Mouse (Mus musculus) heart, embryonic 12.5 days (tissue): Measurements from ENCODE around the gene Nmur1. TPM values are rescaled to one million over a fixed set of nuclear protein-coding genes. Genes with fewer than 3 reads are reported as not detected.

ENCODE experiments used
- ATAC-seq: fragments of 200-750 bp; cut with Nextera tagmentation; 2 replicates; pipeline ENCODE4 v1.8.0; 2017; ENCODE audit warnings: moderate TSS enrichment, moderate library complexity; ENCODE audit not compliant: insufficient number of reproducible peaks, low FRiP score
- H3K27ac ChIP-seq: fragments of 300-500 bp; sonication (generic); 2 replicates; pipeline ENCODE4 v1.5.1; 2016; ENCODE audit warnings: mild to moderate bottlenecking, moderate library complexity; ENCODE audit not compliant: poor library complexity, severe bottlenecking
- H3K27me3 ChIP-seq: fragments of 300-500 bp; sonication (generic); replicated peaks from 2 replicates; pipeline ENCODE4 v1.6.1; 2016; ENCODE audit warnings: mild to moderate bottlenecking, moderate library complexity
- H3K36me3 ChIP-seq: fragments of 300-500 bp; sonication (generic); 2 replicates; pipeline ENCODE4 v1.6.1; 2016; ENCODE audit warnings: mild to moderate bottlenecking, moderate library complexity
- H3K4me1 ChIP-seq: fragments of 300-500 bp; sonication (generic); replicated peaks from 2 replicates; pipeline ENCODE4 v1.6.1; 2016; ENCODE audit warnings: mild to moderate bottlenecking
- H3K4me2 ChIP-seq: fragments of 300-500 bp; sonication (generic); 2 replicates; pipeline ENCODE4 v1.6.1; 2016; ENCODE audit warnings: mild to moderate bottlenecking, moderate library complexity
- H3K4me3 ChIP-seq: fragments of 300-500 bp; sonication (generic); 2 replicates; pipeline ENCODE4 v1.5.1; 2016; ENCODE audit warnings: mild to moderate bottlenecking
- H3K9ac ChIP-seq: fragments of 300-500 bp; sonication (generic); 2 replicates; pipeline ENCODE4 v1.6.1; 2016; ENCODE audit warnings: mild to moderate bottlenecking, moderate library complexity
- H3K9me3 ChIP-seq: fragments of 300-500 bp; sonication (generic); replicated peaks from 2 replicates; pipeline ENCODE4 v1.6.1; 2016; ENCODE audit warnings: mild to moderate bottlenecking, moderate library complexity
- WGBS: fragments of 180-500 bp; shearing (Covaris S2); methylation state at CpG from one replicate; pipeline ENCODE4 v1.1.7; 2016; 5-methylcytosine and 5-hydroxymethylcytosine counted together
- polyA plus RNA-seq: library from polyadenylated mRNA; unstranded; fragments of >200 nt; fragmentation: Nextera tagmentation; extraction: Ambion mirVana; gene quantifications from 2 replicates; pipeline ENCODE4 v1.2.1, GENCODE M21; 2016

Gene Nmur1
- polyA plus RNA-seq, 1 experiment from 2014 or later = not detected

- Histone ChIP-seq H3K4me1 (peaks cover 70% of the 10 kb centered on the region), H3K4me3 (peak overlapping the region; percentile 46), H3K9me3 (no peaks in the 10 kb centered on the region), H3K27me3 (no peaks in the 10 kb centered on the region), H3K4me2 (peak overlapping the region; percentile 76), H3K36me3 (no peaks in the 10 kb centered on the region), H3K9ac (peak overlapping the region; percentile 85), H3K27ac (peak overlapping the region; percentile 98)
- peak; percentile 78 for ATAC-seq
- 6% methylated on average over 18 of the region's 18 CpGs for WGBS
Measured at GRCm38 (mm10) chr1:86440171-86440886, 14.3 kb upstream of the Nmur1 start.

DNA sequence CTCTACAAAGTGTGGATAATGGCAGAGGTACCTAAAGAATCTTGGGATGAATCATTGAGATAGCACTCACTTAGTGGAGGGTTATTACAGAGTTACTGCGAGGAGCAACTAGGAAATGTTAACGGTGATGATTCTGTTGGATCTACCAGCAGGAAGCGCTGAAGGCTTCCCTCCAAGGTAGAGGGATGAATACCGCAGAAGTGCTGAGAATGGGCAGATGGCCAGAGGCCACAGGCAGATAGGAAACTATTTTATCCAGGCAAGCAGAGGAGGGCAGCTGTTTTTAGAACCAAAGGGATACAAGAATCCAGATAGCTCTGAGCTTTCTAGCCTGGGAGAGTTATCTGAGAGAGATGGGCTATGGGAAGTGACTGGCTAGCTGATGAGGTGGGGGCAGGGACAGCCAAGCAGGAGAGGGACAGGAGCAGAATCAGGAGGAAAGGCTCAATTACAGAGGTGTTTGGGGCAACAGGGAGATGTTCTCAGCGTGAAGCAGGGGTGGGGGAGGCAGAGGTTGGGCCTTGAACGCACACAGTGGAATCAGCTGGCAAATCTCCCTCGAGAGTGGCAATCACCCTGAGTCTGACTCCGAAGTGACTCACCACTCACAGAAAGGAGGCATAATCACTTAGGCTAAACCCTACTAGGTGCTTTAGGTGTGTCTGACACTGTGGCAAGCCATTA is 13.6 kb upstream of the Nmur1 start:
- H3K27ac ChIP-seq = peak overlapping the region; percentile 82
- H3K36me3 ChIP-seq = no peaks in the 10 kb centered on the region
- 7% methylated on average over 8 of the region's 8 CpGs for WGBS
- no peak for ATAC-seq
- H3K27me3 ChIP-seq = no peaks in the 10 kb centered on the region
- H3K4me2 ChIP-seq = peak overlapping the region; percentile 76; the same call in 1 of the 2 replicates
- H3K4me1 ChIP-seq = peaks cover 77% of the 10 kb centered on the region
- H3K9me3 ChIP-seq = no peaks in the 10 kb centered on the region
- H3K4me3 ChIP-seq = no peak overlapping the region
- H3K9ac ChIP-seq = peak overlapping the region; percentile 58

GRCm38 (mm10) chr1:86438501-86438900 is 12.5 kb upstream of the Nmur1 start:
- Histone ChIP-seq H3K27ac (peak overlapping the region; percentile 24; the same call in 1 of the 2 replicates), H3K36me3 (no peaks in the 10 kb centered on the region)
- 72% methylated on average over 2 of the region's 2 CpGs for WGBS

DNA sequence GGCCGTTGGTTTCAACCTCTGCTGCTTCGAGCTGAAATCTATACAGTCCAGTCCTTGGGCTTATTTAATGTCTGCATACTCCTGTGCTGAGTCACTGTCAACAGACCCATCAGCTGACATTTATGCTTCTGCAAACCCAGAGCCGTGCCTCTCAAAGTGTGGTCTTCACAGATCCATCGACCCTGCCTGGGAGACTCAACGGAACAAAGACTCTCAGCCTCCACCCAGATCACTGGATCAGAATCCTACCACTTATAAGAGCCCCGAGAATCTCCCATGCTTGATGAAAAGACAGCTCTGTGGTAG is 11.9 kb upstream of the Nmur1 start:
- no peaks in the 10 kb centered on the region for H3K9me3 ChIP-seq
- no peak for ATAC-seq
- no peaks in the 10 kb centered on the region for H3K36me3 ChIP-seq
- H3K9ac ChIP-seq = peak overlapping the region; percentile 37; the same call in 1 of the 2 replicates
- H3K4me1 ChIP-seq = peaks cover 73% of the 10 kb centered on the region
- no peak overlapping the region for H3K4me2 ChIP-seq
- H3K4me3 ChIP-seq = no peak overlapping the region
- peak overlapping the region; percentile 24; the same call in 1 of the 2 replicates for H3K27ac ChIP-seq
- H3K27me3 ChIP-seq = no peaks in the 10 kb centered on the region
- WGBS = 41% methylated on average over 6 of the region's 6 CpGs

More at GRCm38 (mm10) chr1:86438501-86438900, 12.5 kb upstream of the Nmur1 start:
- no peak for ATAC-seq
- peaks cover 77% of the 10 kb centered on the region for H3K4me1 ChIP-seq
- H3K9ac ChIP-seq = no peak overlapping the region
- no peak overlapping the region for H3K4me2 ChIP-seq
- no peaks in the 10 kb centered on the region for H3K27me3 ChIP-seq
- H3K9me3 ChIP-seq = no peaks in the 10 kb centered on the region
- H3K4me3 ChIP-seq = no peak overlapping the region

DNA sequence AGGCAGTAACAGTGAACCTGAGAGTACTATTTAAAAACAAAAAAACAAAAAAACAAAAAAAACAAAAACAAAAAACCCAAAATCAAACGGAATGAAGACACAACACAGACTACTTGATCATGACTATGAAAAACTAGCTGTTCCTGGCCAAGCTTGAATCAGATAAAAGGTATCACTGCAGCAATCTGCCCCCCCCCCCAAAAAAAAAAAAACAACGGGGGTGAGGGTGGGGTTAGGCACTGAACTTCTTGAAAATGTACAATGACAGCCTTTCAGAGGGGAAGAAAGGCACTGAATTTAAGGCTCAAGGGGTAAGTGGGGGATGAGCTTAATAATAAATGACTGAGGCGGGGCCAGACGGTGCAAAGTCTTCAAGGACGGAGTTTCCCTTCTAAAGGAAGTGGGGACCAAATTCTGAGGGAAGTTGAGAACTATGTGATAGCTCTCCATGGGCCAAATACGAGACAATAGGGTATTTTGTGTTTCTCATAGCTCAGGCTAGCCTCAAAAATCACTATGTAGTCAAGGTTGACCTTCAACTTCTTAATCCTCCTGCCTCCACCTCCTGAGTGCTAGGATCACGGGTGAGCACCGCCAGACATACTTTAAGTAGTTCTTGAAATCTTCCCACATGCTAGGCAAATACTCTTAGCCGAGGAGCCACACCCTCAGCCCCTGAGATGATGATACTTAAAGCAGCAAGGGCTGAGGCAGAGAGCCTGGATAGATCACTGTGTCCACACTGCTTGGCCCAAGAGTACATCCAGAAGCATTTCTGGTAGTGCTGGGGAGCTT is 11.4 kb upstream of the Nmur1 start:
- Histone ChIP-seq H3K36me3 (no peaks in the 10 kb centered on the region), H3K9me3 (no peaks in the 10 kb centered on the region), H3K9ac (peak overlapping the region; percentile 37; the same call in 1 of the 2 replicates), H3K27me3 (no peaks in the 10 kb centered on the region), H3K27ac (peak overlapping the region; percentile 24; the same call in 1 of the 2 replicates), H3K4me3 (no peak overlapping the region), H3K4me2 (no peak overlapping the region), H3K4me1 (peaks cover 68% of the 10 kb centered on the region)
- ATAC-seq = no peak
- WGBS = 62% methylated on average over 9 of the region's 9 CpGs

GRCm38 (mm10) chr1:86435302-86435821 is 9.3 kb upstream of the Nmur1 start:
- Histone ChIP-seq H3K27me3 (no peaks in the 10 kb centered on the region), H3K9ac (peak overlapping the region; percentile 35), H3K4me1 (peaks cover 61% of the 10 kb centered on the region), H3K4me3 (no peak overlapping the region), H3K9me3 (no peaks in the 10 kb centered on the region), H3K36me3 (no peaks in the 10 kb centered on the region), H3K4me2 (peak overlapping the region; percentile 84), H3K27ac (peak overlapping the region; percentile 99)
- WGBS = 23% methylated on average over 13 of the region's 13 CpGs
- ATAC-seq = peak; percentile 13; the same call in 1 of the 2 replicates

DNA sequence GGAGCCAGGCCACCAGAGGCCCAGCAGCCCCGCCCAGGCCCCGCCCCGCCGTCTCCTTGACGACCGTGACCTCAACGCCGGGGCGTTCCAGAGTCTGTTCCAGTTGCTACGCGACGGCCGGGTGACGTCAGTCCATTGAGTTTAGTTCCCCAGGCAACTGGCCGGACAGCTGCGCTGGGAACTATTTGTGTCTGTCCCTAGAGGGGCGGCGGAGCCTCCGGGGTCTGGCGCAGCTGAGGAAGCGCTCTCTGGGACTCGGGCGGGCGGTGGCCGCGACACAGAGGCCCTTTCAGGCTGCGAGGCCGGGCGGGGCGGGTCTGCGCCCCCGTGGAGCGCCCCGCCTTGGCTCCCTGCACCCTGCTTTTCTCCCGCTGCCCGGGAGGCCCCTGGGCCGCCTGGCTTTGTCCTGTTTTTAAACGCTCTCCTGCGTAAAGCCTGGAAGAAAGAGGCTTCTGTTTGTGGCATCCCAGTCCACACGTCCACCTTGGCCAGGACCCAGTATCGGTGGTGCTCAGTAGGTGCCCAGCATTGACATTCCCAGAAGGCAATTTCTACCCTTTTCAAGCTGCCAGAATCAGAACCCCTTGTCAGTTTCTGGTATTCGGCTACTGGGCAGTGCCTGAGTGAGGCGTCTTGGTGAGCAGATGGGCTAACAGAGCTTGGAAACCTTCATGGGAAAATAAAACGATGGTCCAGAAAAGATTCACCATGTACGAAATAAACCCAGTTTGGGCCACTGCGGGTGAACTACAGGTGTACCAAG is 8.6 kb upstream of the Nmur1 start:
- ATAC-seq = peak; percentile 94
- WGBS = 4% methylated on average over 46 of the region's 46 CpGs
- H3K4me1 ChIP-seq = peaks cover 54% of the 10 kb centered on the region

GRCm38 (mm10) chr1:86434001-86434400 is 8.0 kb upstream of the Nmur1 start:
- ATAC-seq = peak; percentile 58
- Histone ChIP-seq H3K9ac (peak overlapping the region; percentile 80), H3K4me2 (peak overlapping the region; percentile 84), H3K4me1 (peaks cover 48% of the 10 kb centered on the region), H3K9me3 (no peaks in the 10 kb centered on the region), H3K36me3 (no peaks in the 10 kb centered on the region), H3K4me3 (peak overlapping the region; percentile 46), H3K27ac (peak overlapping the region; percentile 99), H3K27me3 (no peaks in the 10 kb centered on the region)
- under 1% methylated on average over 12 of the region's 12 CpGs for WGBS

More for the DNA sequence above, 8.6 kb upstream of the Nmur1 start:
- peak overlapping the region; percentile 48 for H3K4me3 ChIP-seq
- no peaks in the 10 kb centered on the region for H3K27me3 ChIP-seq
- H3K4me2 ChIP-seq = peak overlapping the region; percentile 84
- no peaks in the 10 kb centered on the region for H3K36me3 ChIP-seq
- peak overlapping the region; percentile 99 for H3K27ac ChIP-seq
- H3K9ac ChIP-seq = peak overlapping the region; percentile 87
- no peaks in the 10 kb centered on the region for H3K9me3 ChIP-seq

GRCm38 (mm10) chr1:86433359-86433758 is 7.3 kb upstream of the Nmur1 start:
- Histone ChIP-seq H3K4me1 (peaks cover 41% of the 10 kb centered on the region), H3K9ac (no peak overlapping the region), H3K9me3 (no peaks in the 10 kb centered on the region), H3K27ac (peak overlapping the region; percentile 99), H3K27me3 (no peaks in the 10 kb centered on the region), H3K4me2 (no peak overlapping the region), H3K4me3 (no peak overlapping the region), H3K36me3 (no peaks in the 10 kb centered on the region)
- 80% methylated on average over 7 of the region's 7 CpGs for WGBS
- ATAC-seq = no peak

DNA sequence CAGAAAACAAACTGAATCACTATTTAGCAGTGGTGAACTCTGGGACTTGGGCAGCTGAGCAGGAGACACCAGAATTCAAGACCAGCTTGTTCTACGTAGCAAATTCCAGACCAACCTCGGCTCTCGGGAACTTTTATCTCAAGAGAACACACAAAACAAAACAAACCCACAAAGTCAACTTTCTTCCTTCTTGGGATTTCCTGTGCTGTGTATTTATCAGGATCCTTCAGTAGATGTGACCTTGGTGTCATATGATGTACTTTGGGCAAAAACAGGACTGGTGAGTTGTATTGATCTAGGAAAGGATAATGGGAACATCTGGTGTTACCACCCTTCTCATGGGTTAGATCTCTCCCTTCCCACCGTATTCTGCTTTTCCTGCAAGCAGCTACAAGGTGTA is 6.8 kb upstream of the Nmur1 start:
- Histone ChIP-seq H3K4me2 (no peak overlapping the region), H3K4me1 (peaks cover 36% of the 10 kb centered on the region), H3K27ac (peak overlapping the region; percentile 99; the same call in 1 of the 2 replicates), H3K36me3 (no peaks in the 10 kb centered on the region), H3K9ac (no peak overlapping the region), H3K27me3 (no peaks in the 10 kb centered on the region), H3K4me3 (no peak overlapping the region), H3K9me3 (no peaks in the 10 kb centered on the region)
- WGBS = 43% methylated on average over 4 of the region's 4 CpGs
- no peak for ATAC-seq
